Mouse (Mus musculus): ENCODE results near the gene Wfdc5.

- TF ChIP-seq GATA1 (IDR thresholded peaks at IDR 0.05; ENCODE audit: borderline replicate concordance, low read length) (no peak), FLI1 (IDR thresholded peaks at IDR 0.05; ENCODE audit: low read length) (no peak)
Observed at GRCm38 (mm10) chr2:164182692-164183255, at the start of gene Wfdc5.
